Comparison of ENCODE assay signal across 1 mouse cellular context in the genomic region with DNA sequence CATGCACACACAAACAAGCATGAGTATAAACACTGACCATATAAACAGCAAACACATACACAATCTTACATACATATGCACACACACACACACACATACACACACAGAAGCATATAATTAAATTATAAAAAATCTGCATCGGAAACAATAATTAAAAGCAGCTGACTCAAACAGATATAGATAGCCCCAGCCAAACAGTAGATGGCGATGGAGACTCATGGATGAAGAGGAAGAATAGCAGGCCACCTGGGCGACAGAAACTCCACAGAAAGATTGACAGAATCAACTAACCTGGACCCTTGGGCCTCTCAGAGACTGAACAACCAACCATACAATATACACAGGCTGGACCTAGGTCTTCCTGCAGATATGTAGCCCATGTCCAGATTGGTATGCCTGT.
TF ChIP-seq lines count a peak whose summit lies in the region.

No protein-coding gene starts in this region.

TF ChIP-seq in CH12.LX, 34 proteins besides CTCF, POLR2A, EP300 and RAD21 (continued from another document):
- TF ChIP-seq MXI1 (IDR thresholded peaks at IDR 0.05; ENCODE audit: low read depth, low read length), result no peak
- TF ChIP-seq ZC3H11A (IDR thresholded peaks at IDR 0.05; ENCODE audit: low read depth, low read length), result no peak
